Mouse (Mus musculus): ENCODE data around the gene Htatip2. TPM values are rescaled to one million over a fixed set of nuclear protein-coding genes. Genes with fewer than 3 reads are reported as not detected.

Gene Htatip2
- polyA plus RNA-seq, 1 experiment from 2014 or later, result 14.2 TPM

GRCm38 (mm10) chr7:49778114-49778901 lies 19.4 kb downstream of the Htatip2 start, which contains the start of gene Prmt3:
TSS of gene Prmt3 (plus strand) at chr7:49778346.
- peak; percentile 96 for ATAC-seq (replicated peaks; ENCODE audit: extremely low read depth, insufficient read depth, low FRiP score)
- H3K4me1 ChIP-seq (ENCODE audit: control insufficient read depth, insufficient read depth, low read length), result peaks cover 11% of the 10 kb centered on the region
- peak within 1 kb of the TSS; percentile 63; the same call in 1 of the 2 replicates for H3K27ac ChIP-seq (ENCODE audit: low read length)
- H3K36me3 ChIP-seq (ENCODE audit: control insufficient read depth, insufficient read depth), result peaks cover 12% of the 10 kb centered on the region
- no peaks in the 10 kb centered on the region for H3K27me3 ChIP-seq (ENCODE audit: control insufficient read depth, insufficient read depth, low read length)
- H3K9me3 ChIP-seq (replicated peaks; ENCODE audit: control insufficient read depth, low read length), result no peaks in the 10 kb centered on the region
- peak within 1 kb of the TSS; percentile 94 for H3K4me2 ChIP-seq (ENCODE audit: low read depth, low read length)
- WGBS, result under 1% methylated on average over 92 of the region's 92 CpGs
- peak within 1 kb of the TSS; percentile 85 for H3K9ac ChIP-seq (ENCODE audit: low read length)
- peak within 1 kb of the TSS; percentile 82 for H3K4me3 ChIP-seq (ENCODE audit: low read length)

DNA sequence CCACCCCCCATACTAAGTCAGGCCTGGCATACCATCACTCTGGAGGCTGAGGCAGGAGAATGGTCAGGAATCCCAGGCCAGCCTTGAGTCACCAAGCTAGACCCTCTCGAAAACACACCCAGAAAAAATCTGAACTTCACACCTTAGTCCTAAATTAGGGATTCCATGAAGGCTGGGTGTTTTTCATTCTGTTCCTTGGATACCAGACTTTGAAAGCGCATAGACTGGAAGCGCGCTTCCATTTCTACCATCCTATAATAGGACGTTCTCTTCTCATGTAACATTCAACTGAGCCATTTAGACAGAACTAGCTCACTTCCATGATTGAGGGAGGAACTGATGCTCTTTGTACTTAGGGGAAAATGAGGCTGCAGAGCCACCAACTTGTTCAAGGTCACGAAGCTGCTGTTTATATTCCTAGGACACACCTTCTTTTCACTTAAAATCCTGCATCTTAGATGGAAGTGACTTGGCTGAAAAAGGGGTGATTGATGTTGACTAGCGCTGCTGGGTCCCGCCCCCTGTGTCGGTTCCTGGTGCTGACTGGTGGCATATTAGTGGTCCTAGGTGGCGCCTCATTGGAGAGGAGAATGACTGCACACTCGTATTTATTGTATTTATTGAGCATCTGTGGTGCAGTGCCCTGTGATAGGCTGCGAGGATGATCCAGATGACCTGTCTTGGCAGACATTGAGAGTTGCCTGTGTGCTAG lies 20.1 kb downstream of the Htatip2 start:
- Histone ChIP-seq H3K9me3 (replicated peaks; ENCODE audit: control insufficient read depth, low read length) (no peaks in the 10 kb centered on the region), H3K36me3 (ENCODE audit: control insufficient read depth, insufficient read depth) (peaks cover 12% of the 10 kb centered on the region), H3K4me1 (ENCODE audit: control insufficient read depth, insufficient read depth, low read length) (peaks cover 11% of the 10 kb centered on the region), H3K9ac (ENCODE audit: low read length) (peak overlapping the region; percentile 85), H3K4me3 (ENCODE audit: low read length) (peak overlapping the region; percentile 82), H3K27ac (ENCODE audit: low read length) (0 out of 2 replicates have a peak overlapping the region, but pooled peaks have one; percentile 10), H3K4me2 (ENCODE audit: low read depth, low read length) (peak overlapping the region; percentile 94), H3K27me3 (ENCODE audit: control insufficient read depth, insufficient read depth, low read length) (no peaks in the 10 kb centered on the region)
- WGBS, result 72% methylated on average over 12 of the region's 12 CpGs
- ATAC-seq (replicated peaks; ENCODE audit: extremely low read depth, insufficient read depth, low FRiP score), result no peak

DNA sequence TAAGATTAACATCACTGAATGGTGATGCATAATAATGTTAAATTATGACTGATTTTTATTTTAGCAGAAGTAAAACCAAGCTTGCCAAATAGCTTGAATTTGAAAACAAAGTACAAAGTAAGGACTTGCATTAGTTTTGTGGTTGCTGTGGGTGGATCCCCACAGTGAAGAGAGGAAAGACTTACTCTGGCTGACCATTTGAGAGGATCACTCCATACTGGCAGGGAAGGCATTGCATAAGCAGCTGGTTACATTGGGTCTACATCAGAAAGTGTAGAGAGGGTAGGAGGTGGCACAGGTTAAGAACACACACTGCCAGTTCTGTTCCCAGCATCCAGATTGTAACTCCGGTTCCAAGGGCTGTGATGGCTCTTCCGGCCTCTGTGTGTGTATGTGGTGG lies 24.1 kb downstream of the Htatip2 start:
- H3K36me3 ChIP-seq (ENCODE audit: control insufficient read depth, insufficient read depth), result peaks cover 28% of the 10 kb centered on the region
- no peak overlapping the region for H3K27ac ChIP-seq (ENCODE audit: low read length)
- no peak for ATAC-seq (replicated peaks; ENCODE audit: extremely low read depth, insufficient read depth, low FRiP score)
- H3K4me1 ChIP-seq (ENCODE audit: control insufficient read depth, insufficient read depth, low read length), result peaks cover 11% of the 10 kb centered on the region
- WGBS, result 91% methylated on average over 2 of the region's 2 CpGs
- no peaks in the 10 kb centered on the region for H3K27me3 ChIP-seq (ENCODE audit: control insufficient read depth, insufficient read depth, low read length)
- no peaks in the 10 kb centered on the region for H3K9me3 ChIP-seq (replicated peaks; ENCODE audit: control insufficient read depth, low read length)
- no peak overlapping the region for H3K4me2 ChIP-seq (ENCODE audit: low read depth, low read length)
- H3K9ac ChIP-seq (ENCODE audit: low read length), result no peak overlapping the region
- no peak overlapping the region for H3K4me3 ChIP-seq (ENCODE audit: low read length)

DNA sequence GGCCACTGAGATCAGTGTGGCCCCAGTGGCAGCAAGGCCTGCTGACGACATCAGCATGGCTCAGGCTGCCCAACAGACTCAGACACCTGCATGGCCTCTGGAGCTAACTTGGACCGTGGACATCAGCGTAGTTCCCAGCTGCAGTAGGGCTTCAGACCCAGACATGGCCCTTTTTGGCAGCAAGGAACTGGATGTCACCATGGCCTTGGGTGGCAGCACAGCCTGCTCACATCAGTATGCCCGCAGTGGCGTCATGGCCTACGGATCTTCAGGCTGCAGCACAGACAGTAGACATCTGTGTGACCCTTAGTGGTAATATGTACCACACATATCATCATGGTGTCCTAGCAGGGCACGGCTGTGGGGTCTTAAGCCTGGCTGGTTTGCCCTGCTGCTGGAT lies 26.2 kb downstream of the Htatip2 start:
- H3K27ac ChIP-seq (ENCODE audit: low read length), result no peak overlapping the region
- H3K27me3 ChIP-seq (ENCODE audit: control insufficient read depth, insufficient read depth, low read length), result no peaks in the 10 kb centered on the region
- WGBS, result 93% methylated on average over 7 of the region's 7 CpGs
- no peaks in the 10 kb centered on the region for H3K4me1 ChIP-seq (ENCODE audit: control insufficient read depth, insufficient read depth, low read length)
- H3K9me3 ChIP-seq (replicated peaks; ENCODE audit: control insufficient read depth, low read length), result no peaks in the 10 kb centered on the region
- H3K4me2 ChIP-seq (ENCODE audit: low read depth, low read length), result no peak overlapping the region
- no peak for ATAC-seq (replicated peaks; ENCODE audit: extremely low read depth, insufficient read depth, low FRiP score)
- H3K9ac ChIP-seq (ENCODE audit: low read length), result no peak overlapping the region
- no peak overlapping the region for H3K4me3 ChIP-seq (ENCODE audit: low read length)
- peaks cover 33% of the 10 kb centered on the region for H3K36me3 ChIP-seq (ENCODE audit: control insufficient read depth, insufficient read depth)

DNA sequence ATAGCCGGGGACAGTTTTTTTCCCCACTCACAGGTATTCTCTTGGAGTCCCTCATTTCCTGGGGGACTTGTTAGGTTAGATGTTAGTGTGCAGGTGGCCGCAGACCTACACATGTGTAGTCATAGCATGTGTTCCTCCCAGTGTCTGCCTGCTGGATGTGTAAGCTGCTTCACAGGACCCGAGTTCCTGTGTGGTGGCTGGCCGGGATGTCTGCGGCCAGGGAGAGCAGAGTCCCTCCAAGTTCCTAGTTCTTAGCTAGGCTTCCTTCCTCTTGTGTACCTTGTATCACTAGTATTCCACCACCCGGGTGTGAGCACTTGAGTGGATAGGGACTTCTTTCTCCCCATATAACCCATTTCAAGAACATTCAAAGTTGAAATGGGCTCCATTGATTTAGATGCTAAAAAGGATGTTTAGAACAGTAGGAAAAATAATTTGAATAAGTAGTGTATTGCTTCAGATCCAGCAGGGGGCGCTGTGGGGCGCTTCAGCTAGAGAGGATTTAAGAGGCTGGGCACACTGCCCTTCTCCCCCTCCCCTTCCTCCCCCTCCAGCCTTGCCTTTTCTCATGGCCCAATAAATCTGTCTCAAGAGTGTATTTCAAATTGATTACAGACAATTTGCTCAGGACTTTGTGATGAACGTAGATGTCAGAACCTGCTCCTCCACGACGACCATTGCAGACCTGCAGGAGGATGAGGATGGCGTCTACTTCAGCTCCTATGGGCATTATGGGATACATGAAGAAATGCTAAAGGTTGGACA lies 27.9 kb downstream of the Htatip2 start:
- H3K36me3 ChIP-seq (ENCODE audit: control insufficient read depth, insufficient read depth), result peaks cover 30% of the 10 kb centered on the region

DNA sequence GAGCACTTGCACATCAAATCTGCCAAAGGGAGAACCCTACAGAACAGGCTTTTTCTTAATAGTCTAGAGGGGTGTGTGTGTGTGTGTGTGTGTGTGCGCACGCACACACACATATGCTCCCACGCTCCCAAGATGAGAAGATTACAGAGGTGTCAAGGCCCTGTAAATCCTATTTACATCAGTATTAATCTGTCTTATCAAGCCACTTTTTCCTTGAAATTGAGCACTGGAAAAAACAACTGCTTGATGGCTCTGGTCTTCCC lies 28.4 kb downstream of the Htatip2 start:
- Histone ChIP-seq H3K4me1 (ENCODE audit: control insufficient read depth, insufficient read depth, low read length) (no peaks in the 10 kb centered on the region), H3K9ac (ENCODE audit: low read length) (no peak overlapping the region), H3K36me3 (ENCODE audit: control insufficient read depth, insufficient read depth) (peaks cover 28% of the 10 kb centered on the region), H3K27me3 (ENCODE audit: control insufficient read depth, insufficient read depth, low read length) (no peaks in the 10 kb centered on the region), H3K27ac (ENCODE audit: low read length) (no peak overlapping the region), H3K4me2 (ENCODE audit: low read depth, low read length) (no peak overlapping the region), H3K9me3 (replicated peaks; ENCODE audit: control insufficient read depth, low read length) (no peaks in the 10 kb centered on the region), H3K4me3 (ENCODE audit: low read length) (no peak overlapping the region)
- WGBS, result 93% methylated on average over 3 of the region's 3 CpGs
- no peak for ATAC-seq (replicated peaks; ENCODE audit: extremely low read depth, insufficient read depth, low FRiP score)

More for the DNA sequence above, 27.9 kb downstream of the Htatip2 start:
- WGBS, result 73% methylated on average over 12 of the region's 12 CpGs
- H3K4me2 ChIP-seq (ENCODE audit: low read depth, low read length), result no peak overlapping the region
- H3K9me3 ChIP-seq (replicated peaks; ENCODE audit: control insufficient read depth, low read length), result no peaks in the 10 kb centered on the region
- no peak; the same call in 1 of the 2 replicates for ATAC-seq (replicated peaks; ENCODE audit: extremely low read depth, insufficient read depth, low FRiP score)
- no peaks in the 10 kb centered on the region for H3K27me3 ChIP-seq (ENCODE audit: control insufficient read depth, insufficient read depth, low read length)
- no peak overlapping the region for H3K9ac ChIP-seq (ENCODE audit: low read length)
- no peak overlapping the region for H3K4me3 ChIP-seq (ENCODE audit: low read length)
- H3K4me1 ChIP-seq (ENCODE audit: control insufficient read depth, insufficient read depth, low read length), result no peaks in the 10 kb centered on the region
- H3K27ac ChIP-seq (ENCODE audit: low read length), result no peak overlapping the region

DNA sequence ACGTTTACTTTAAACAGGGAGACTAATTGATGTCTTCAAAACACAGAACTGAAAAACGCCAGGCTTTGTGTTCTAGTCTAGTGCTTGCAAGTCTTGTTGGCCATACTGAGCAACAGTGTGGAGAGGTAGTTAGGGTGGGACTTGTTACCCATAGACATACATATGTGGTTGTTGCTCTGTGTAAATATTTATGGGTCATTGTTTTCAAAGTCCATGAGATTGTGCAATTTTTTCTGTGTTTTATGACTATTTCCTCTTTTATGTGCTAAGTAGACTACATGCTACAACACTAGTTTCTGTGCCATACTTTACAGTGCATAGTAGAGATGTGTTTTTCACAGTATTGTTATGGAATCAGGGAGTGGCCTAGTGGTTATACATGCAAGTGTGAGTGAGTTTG lies 35.4 kb downstream of the Htatip2 start:
- no peak overlapping the region for H3K9ac ChIP-seq (ENCODE audit: low read length)
- 83% methylated on average over 2 of the region's 2 CpGs for WGBS
- H3K27ac ChIP-seq (ENCODE audit: low read length), result no peak overlapping the region
- peaks cover 23% of the 10 kb centered on the region for H3K36me3 ChIP-seq (ENCODE audit: control insufficient read depth, insufficient read depth)
- H3K9me3 ChIP-seq (replicated peaks; ENCODE audit: control insufficient read depth, low read length), result no peaks in the 10 kb centered on the region
- no peak overlapping the region for H3K4me2 ChIP-seq (ENCODE audit: low read depth, low read length)
- no peaks in the 10 kb centered on the region for H3K27me3 ChIP-seq (ENCODE audit: control insufficient read depth, insufficient read depth, low read length)
- no peaks in the 10 kb centered on the region for H3K4me1 ChIP-seq (ENCODE audit: control insufficient read depth, insufficient read depth, low read length)
- no peak overlapping the region for H3K4me3 ChIP-seq (ENCODE audit: low read length)
- no peak for ATAC-seq (replicated peaks; ENCODE audit: extremely low read depth, insufficient read depth, low FRiP score)

GRCm38 (mm10) chr7:49797171-49797570 lies 38.3 kb downstream of the Htatip2 start:
- no peak overlapping the region for H3K4me3 ChIP-seq (ENCODE audit: low read length)
- 75% methylated on average over 1 of the region's 1 CpGs for WGBS
- H3K27ac ChIP-seq (ENCODE audit: low read length), result no peak overlapping the region
- peaks cover 2% of the 10 kb centered on the region; the same call in 1 of the 2 replicates for H3K4me1 ChIP-seq (ENCODE audit: control insufficient read depth, insufficient read depth, low read length)
- no peaks in the 10 kb centered on the region for H3K9me3 ChIP-seq (replicated peaks; ENCODE audit: control insufficient read depth, low read length)
- ATAC-seq (replicated peaks; ENCODE audit: extremely low read depth, insufficient read depth, low FRiP score), result no peak
- no peak overlapping the region for H3K9ac ChIP-seq (ENCODE audit: low read length)
- H3K27me3 ChIP-seq (ENCODE audit: control insufficient read depth, insufficient read depth, low read length), result no peaks in the 10 kb centered on the region
- peaks cover 30% of the 10 kb centered on the region for H3K36me3 ChIP-seq (ENCODE audit: control insufficient read depth, insufficient read depth)
- H3K4me2 ChIP-seq (ENCODE audit: low read depth, low read length), result no peak overlapping the region

GRCm38 (mm10) chr7:49803511-49803910 lies 44.6 kb downstream of the Htatip2 start:
- no peak overlapping the region for H3K4me2 ChIP-seq (ENCODE audit: low read depth, low read length)
- H3K9me3 ChIP-seq (replicated peaks; ENCODE audit: control insufficient read depth, low read length), result no peaks in the 10 kb centered on the region
- no peaks in the 10 kb centered on the region for H3K27me3 ChIP-seq (ENCODE audit: control insufficient read depth, insufficient read depth, low read length)
- no peak overlapping the region for H3K27ac ChIP-seq (ENCODE audit: low read length)
- peaks cover 7% of the 10 kb centered on the region for H3K4me1 ChIP-seq (ENCODE audit: control insufficient read depth, insufficient read depth, low read length)
- 87% methylated on average over 6 of the region's 6 CpGs for WGBS
- H3K4me3 ChIP-seq (ENCODE audit: low read length), result no peak overlapping the region
- ATAC-seq (replicated peaks; ENCODE audit: extremely low read depth, insufficient read depth, low FRiP score), result no peak
- H3K36me3 ChIP-seq (ENCODE audit: control insufficient read depth, insufficient read depth), result peaks cover 24% of the 10 kb centered on the region
- H3K9ac ChIP-seq (ENCODE audit: low read length), result no peak overlapping the region

Measured in heart, embryonic 16.5 days (tissue).